Mouse (Mus musculus) hindbrain, embryonic 11.5 days (tissue): ENCODE measurements around the gene Gm20388. TPM values are rescaled to one million over a fixed set of nuclear protein-coding genes. Genes with fewer than 3 reads are reported as not detected.

Experiments
- ATAC-seq: fragments of 200-750 bp; cut with Nextera tagmentation; 2 replicates; pipeline ENCODE4 v1.8.0; 2017; ENCODE audit warnings: mild to moderate bottlenecking, moderate TSS enrichment, moderate library complexity; ENCODE audit not compliant: low FRiP score
- DNase-seq: peaks from one replicate; pipeline ENCODE4 v3.0.0-alpha.2; 2015; ENCODE audit warnings: low spot score
- H3K27ac ChIP-seq: fragments of 300-500 bp; sonication (generic); 2 replicates; pipeline ENCODE4 v1.5.1; 2014; ENCODE audit warnings: mild to moderate bottlenecking, low read depth, low read length
- H3K27me3 ChIP-seq: fragments of 300-500 bp; sonication (generic); 2 replicates; pipeline ENCODE4 v1.6.1; 2014; ENCODE audit warnings: mild to moderate bottlenecking, low read length, moderate library complexity, mixed read lengths; ENCODE audit not compliant: control insufficient read depth, insufficient read depth
- H3K36me3 ChIP-seq: fragments of 300-500 bp; sonication (generic); 2 replicates; pipeline ENCODE4 v1.6.1; 2014; ENCODE audit warnings: mild to moderate bottlenecking, low read length, moderate library complexity, mixed read lengths; ENCODE audit not compliant: control insufficient read depth, insufficient read depth
- H3K4me1 ChIP-seq: fragments of 300-500 bp; sonication (generic); replicated peaks from 2 replicates; pipeline ENCODE4 v1.6.1; 2014; ENCODE audit warnings: low read length, mixed read lengths; ENCODE audit not compliant: control insufficient read depth, insufficient read depth
- H3K4me2 ChIP-seq: fragments of 300-500 bp; sonication (generic); replicated peaks from 2 replicates; pipeline ENCODE4 v1.6.1; 2014; ENCODE audit warnings: mild to moderate bottlenecking, low read depth, low read length
- H3K4me3 ChIP-seq: fragments of 300-500 bp; sonication (generic); 2 replicates; pipeline ENCODE4 v1.5.1; 2014; ENCODE audit warnings: low read depth, low read length
- H3K9ac ChIP-seq: fragments of 300-500 bp; sonication (generic); 2 replicates; pipeline ENCODE4 v1.6.1; 2014; ENCODE audit warnings: low read depth, low read length
- H3K9me3 ChIP-seq: fragments of 300-500 bp; sonication (generic); 2 replicates; pipeline ENCODE4 v1.6.1; 2016; ENCODE audit warnings: low read length; ENCODE audit not compliant: control insufficient read depth
- WGBS: fragments of 180-500 bp; shearing (Covaris S2); extraction: QIAGEN DNeasy Blood & Tissue Kit; methylation state at CpG from one replicate; pipeline ENCODE4 v1.1.7; 2014; 5-methylcytosine and 5-hydroxymethylcytosine counted together
- polyA plus RNA-seq: library from polyadenylated mRNA; unstranded; fragments of >200 nt; fragmentation: Nextera tagmentation; extraction: Ambion mirVana; gene quantifications from 2 replicates; pipeline ENCODE4 v1.2.1, GENCODE M21; 2014

Gm20388 gene
- polyA plus RNA-seq, 1 experiment from 2014 or later, result 11.8 TPM

GRCm38 (mm10) chr8:123643330-123644051 lies 3732.8 kb downstream of the Gm20388 start:
- peak; percentile 86 for DNase-seq
- peak overlapping the region; percentile 31 for H3K4me3 ChIP-seq
- peak overlapping the region; percentile 37 for H3K4me2 ChIP-seq
- H3K36me3 ChIP-seq, result no peaks in the 10 kb centered on the region
- ATAC-seq, result no peak
- H3K9ac ChIP-seq, result no peak overlapping the region
- H3K9me3 ChIP-seq, result no peaks in the 10 kb centered on the region
- no peaks in the 10 kb centered on the region for H3K4me1 ChIP-seq
- H3K27me3 ChIP-seq, result no peaks in the 10 kb centered on the region; the same call in none of the 2 replicates
- H3K27ac ChIP-seq, result no peak overlapping the region
- 17% methylated on average over 25 of the region's 25 CpGs for WGBS

- no peak for DNase-seq
- Histone ChIP-seq H3K27ac (no peak overlapping the region), H3K4me1 (no peaks in the 10 kb centered on the region), H3K9ac (no peak overlapping the region), H3K27me3 (no peaks in the 10 kb centered on the region; the same call in none of the 2 replicates), H3K36me3 (no peaks in the 10 kb centered on the region), H3K9me3 (no peaks in the 10 kb centered on the region), H3K4me3 (no peak overlapping the region), H3K4me2 (no peak overlapping the region)
- 78% methylated on average over 9 of the region's 9 CpGs for WGBS
- no peak for ATAC-seq
These were observed 3734.6 kb downstream of the Gm20388 start for GRCm38 (mm10) chr8:123645229-123645628.

GRCm38 (mm10) chr8:123648245-123649170 lies 3737.9 kb downstream of the Gm20388 start:
- ATAC-seq, result no peak
- WGBS, result 74% methylated on average over 17 of the region's 17 CpGs
- H3K36me3 ChIP-seq, result no peaks in the 10 kb centered on the region

GRCm38 (mm10) chr8:123649483-123649882 lies 3738.8 kb downstream of the Gm20388 start:
- Histone ChIP-seq H3K4me3 (no peak overlapping the region), H3K36me3 (no peaks in the 10 kb centered on the region), H3K9me3 (no peaks in the 10 kb centered on the region), H3K27me3 (no peaks in the 10 kb centered on the region), H3K4me1 (no peaks in the 10 kb centered on the region), H3K4me2 (no peak overlapping the region), H3K9ac (no peak overlapping the region), H3K27ac (no peak overlapping the region)
- DNase-seq (no peak), ATAC-seq (no peak)
- 90% methylated on average over 12 of the region's 12 CpGs for WGBS

More at GRCm38 (mm10) chr8:123648245-123649170, 3737.9 kb downstream of the Gm20388 start:
- H3K27me3 ChIP-seq, result no peaks in the 10 kb centered on the region; the same call in 1 of the 2 replicates
- H3K27ac ChIP-seq, result no peak overlapping the region
- H3K9me3 ChIP-seq, result no peaks in the 10 kb centered on the region
- no peak overlapping the region for H3K4me3 ChIP-seq
- no peak for DNase-seq
- H3K4me2 ChIP-seq, result no peak overlapping the region
- no peaks in the 10 kb centered on the region for H3K4me1 ChIP-seq
- H3K9ac ChIP-seq, result no peak overlapping the region

GRCm38 (mm10) chr8:123651390-123652098 lies 3740.9 kb downstream of the Gm20388 start:
- no peaks in the 10 kb centered on the region for H3K9me3 ChIP-seq
- H3K27me3 ChIP-seq, result no peaks in the 10 kb centered on the region
- no peak overlapping the region for H3K27ac ChIP-seq
- H3K4me2 ChIP-seq, result no peak overlapping the region
- peaks cover 9% of the 10 kb centered on the region for H3K4me1 ChIP-seq
- H3K4me3 ChIP-seq, result no peak overlapping the region
- no peak overlapping the region for H3K9ac ChIP-seq
- ATAC-seq (no peak), DNase-seq (no peak)
- H3K36me3 ChIP-seq, result no peaks in the 10 kb centered on the region; the same call in 1 of the 2 replicates
- WGBS, result 86% methylated on average over 5 of the region's 5 CpGs

- Histone ChIP-seq H3K4me2 (no peak overlapping the region), H3K9me3 (no peaks in the 10 kb centered on the region), H3K4me3 (no peak overlapping the region), H3K27ac (no peak overlapping the region), H3K9ac (no peak overlapping the region), H3K27me3 (no peaks in the 10 kb centered on the region), H3K36me3 (no peaks in the 10 kb centered on the region; the same call in 1 of the 2 replicates), H3K4me1 (peaks cover 9% of the 10 kb centered on the region)
- no peak for ATAC-seq
- no peak for DNase-seq
- 63% methylated on average over 4 of the region's 4 CpGs for WGBS
These were observed 3742.0 kb downstream of the Gm20388 start for GRCm38 (mm10) chr8:123652641-123653040.

GRCm38 (mm10) chr8:123653308-123653993 lies 3742.8 kb downstream of the Gm20388 start, which contains the start of gene Rhou:
Rhou (plus strand) TSS chr8:123653929.
- H3K9me3 ChIP-seq, result no peaks in the 10 kb centered on the region
- H3K4me2 ChIP-seq, result peak within 1 kb of the TSS; percentile 75
- H3K4me3 ChIP-seq, result peak within 1 kb of the TSS; percentile 73
- H3K27ac ChIP-seq, result peak within 1 kb of the TSS; percentile 91
- no peaks in the 10 kb centered on the region; the same call in 1 of the 2 replicates for H3K36me3 ChIP-seq
- ATAC-seq (peak; percentile 93), DNase-seq (peak; percentile 95)
- 0% methylated on average over 21 of the region's 58 CpGs for WGBS
- H3K4me1 ChIP-seq, result peaks cover 9% of the 10 kb centered on the region
- H3K9ac ChIP-seq, result peak within 1 kb of the TSS; percentile 91
- no peaks in the 10 kb centered on the region for H3K27me3 ChIP-seq
